Mouse (Mus musculus): ENCODE results near the gene Dusp1. TPM values are rescaled to one million over a fixed set of nuclear protein-coding genes. Genes with fewer than 3 reads are reported as not detected.

The Dusp1 gene
- polyA plus RNA-seq, 1 experiment from 2014 or later = 28.3 TPM

DNA sequence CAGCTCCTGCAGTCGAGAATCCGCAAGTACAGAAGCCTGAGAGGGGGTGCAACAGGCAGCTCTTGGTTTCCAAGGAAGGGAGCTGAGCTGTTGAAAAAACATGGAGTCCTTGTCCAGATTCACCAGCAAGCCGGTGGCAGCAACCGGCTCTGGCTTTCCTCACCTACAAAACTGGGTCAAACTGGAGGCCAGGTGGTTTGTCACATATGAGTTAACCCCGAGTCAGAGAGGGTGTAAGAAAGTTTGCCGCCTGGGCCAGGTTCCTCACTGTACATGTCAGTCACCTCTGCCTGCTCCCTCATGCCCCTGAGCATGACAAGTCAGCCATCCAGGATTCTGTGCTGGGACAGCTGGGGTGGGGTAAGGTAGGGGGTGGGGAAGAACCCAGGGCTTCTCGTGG is 16.2 kb upstream of the Dusp1 start:
- Histone ChIP-seq H3K4me3 (ENCODE audit: inconsistent target) (no peak overlapping the region), H3K79me2 (ENCODE audit: inconsistent target) (peaks cover 69% of the 10 kb centered on the region; the same call in 1 of the 2 replicates), H3K27ac (no peak overlapping the region), H3K36me3 (ENCODE audit: inconsistent target) (no peaks in the 10 kb centered on the region)
- WGBS (ENCODE audit: missing documents) = 89% methylated on average over 7 of the region's 7 CpGs

DNA sequence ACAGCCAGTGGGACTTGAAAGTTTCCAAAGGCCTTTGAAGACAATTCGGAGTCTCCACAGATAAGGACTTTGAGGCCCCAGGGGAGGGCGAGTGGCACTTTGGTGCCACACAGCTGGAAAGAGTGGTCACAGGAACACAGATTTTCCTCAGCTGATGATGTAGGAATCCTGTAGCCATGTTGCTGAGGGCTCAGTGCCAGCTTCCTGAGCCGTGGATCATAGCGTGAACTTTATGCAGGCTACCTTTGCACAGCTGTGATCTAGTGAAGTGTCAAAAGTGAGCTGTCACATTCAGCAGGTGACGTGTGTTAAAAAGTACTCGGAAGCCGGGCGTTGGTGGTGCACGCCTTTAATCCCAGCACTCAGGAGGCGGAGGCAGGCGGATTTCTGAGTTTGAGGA is 15.4 kb upstream of the Dusp1 start:
- Histone ChIP-seq H3K36me3 (ENCODE audit: inconsistent target) (no peaks in the 10 kb centered on the region), H3K4me3 (ENCODE audit: inconsistent target) (no peak overlapping the region), H3K27ac (no peak overlapping the region), H3K79me2 (ENCODE audit: inconsistent target) (peaks cover 69% of the 10 kb centered on the region; the same call in 1 of the 2 replicates)
- WGBS (ENCODE audit: missing documents) = 98% methylated on average over 11 of the region's 11 CpGs

DNA sequence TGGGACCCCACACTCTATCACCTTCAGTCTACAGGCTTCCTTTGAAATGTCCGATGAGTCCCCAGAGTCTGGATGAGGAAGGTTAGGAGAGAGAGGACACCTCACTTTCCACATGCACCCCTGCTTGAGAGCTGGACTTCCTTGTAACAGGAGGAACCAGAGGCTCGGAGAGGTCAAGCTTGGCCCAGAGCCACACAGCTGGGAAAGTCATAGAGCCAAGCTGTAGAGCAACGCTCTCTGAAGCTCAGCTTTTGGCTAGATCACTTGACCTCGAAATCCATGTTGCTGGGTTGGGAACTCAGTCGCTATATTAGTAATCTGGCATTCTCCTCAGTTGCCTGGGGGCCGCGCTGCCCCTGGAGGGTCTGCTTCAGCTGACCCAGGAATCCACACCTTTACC is 14.9 kb upstream of the Dusp1 start:
- WGBS (ENCODE audit: missing documents) = 88% methylated on average over 7 of the region's 7 CpGs
- peaks cover 73% of the 10 kb centered on the region; the same call in 1 of the 2 replicates for H3K79me2 ChIP-seq (ENCODE audit: inconsistent target)
- H3K4me3 ChIP-seq (ENCODE audit: inconsistent target) = no peak overlapping the region
- H3K27ac ChIP-seq = no peak overlapping the region
- no peaks in the 10 kb centered on the region for H3K36me3 ChIP-seq (ENCODE audit: inconsistent target)

DNA sequence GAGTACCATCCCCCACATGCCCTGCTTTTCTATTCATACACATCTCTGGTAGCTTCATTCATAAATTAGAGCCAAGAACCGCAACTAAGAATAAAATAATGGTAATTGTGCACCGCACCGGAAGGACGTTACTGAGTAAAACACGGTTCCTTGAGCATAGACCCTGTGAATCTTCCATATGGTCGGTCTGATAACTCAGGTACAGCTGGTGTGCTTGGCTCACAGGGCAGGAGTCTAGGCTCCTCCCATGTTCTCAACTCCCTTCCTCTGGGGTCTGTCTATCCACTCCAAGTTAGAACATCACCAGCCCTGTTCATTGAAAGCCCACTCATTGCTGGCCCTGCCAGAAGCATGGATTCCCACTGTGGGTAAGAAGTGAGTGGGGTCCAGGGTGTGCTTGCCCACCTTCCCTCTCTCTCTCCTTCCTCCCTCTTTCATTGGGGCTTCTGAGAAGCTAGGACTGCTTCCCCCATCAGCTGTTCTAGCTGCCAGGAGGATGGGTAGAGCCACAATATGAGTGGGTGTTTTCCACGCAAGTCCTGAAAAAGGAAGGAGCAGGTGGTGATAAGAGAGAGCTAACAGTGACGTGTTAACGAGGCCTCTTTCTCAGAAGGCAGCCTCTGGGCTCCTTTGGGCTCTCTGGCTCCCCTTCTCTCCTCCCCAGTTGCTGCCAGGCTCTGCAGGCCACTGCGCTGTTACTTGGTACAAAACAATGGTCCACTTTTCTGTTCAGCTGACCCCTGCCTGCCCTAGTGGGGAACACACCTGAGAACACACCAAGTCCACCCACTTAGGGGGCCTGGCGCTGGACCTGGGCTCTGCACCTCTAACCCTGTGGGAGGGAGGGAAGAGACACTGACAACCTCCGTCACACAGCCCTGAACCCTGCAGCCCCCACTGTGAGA is 14.1 kb upstream of the Dusp1 start:
- peaks cover 80% of the 10 kb centered on the region; the same call in 1 of the 2 replicates for H3K79me2 ChIP-seq (ENCODE audit: inconsistent target)
- no peaks in the 10 kb centered on the region for H3K36me3 ChIP-seq (ENCODE audit: inconsistent target)
- H3K4me3 ChIP-seq (ENCODE audit: inconsistent target) = no peak overlapping the region
- 95% methylated on average over 12 of the region's 12 CpGs for WGBS (ENCODE audit: missing documents)
- H3K27ac ChIP-seq = no peak overlapping the region

DNA sequence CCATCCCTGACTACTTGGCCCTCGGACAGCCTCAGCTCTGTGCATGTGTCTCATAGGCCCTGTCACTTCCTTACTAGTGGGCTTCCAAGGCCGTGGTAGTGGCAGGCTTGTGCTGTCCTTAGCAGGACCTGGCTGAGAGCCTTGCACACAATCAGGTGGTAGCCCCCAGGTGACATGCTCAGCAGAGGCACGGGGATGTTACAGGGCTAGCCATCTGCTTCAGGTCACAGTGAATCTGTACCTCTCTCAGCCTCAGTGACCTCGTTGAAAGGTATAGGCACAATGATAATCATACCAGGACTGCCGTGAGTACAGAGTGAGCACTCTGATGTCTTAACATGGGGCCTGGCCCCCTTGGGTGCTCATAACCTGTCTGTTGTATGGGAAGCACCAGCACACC is 12.8 kb upstream of the Dusp1 start:
- WGBS (ENCODE audit: missing documents) = 94% methylated on average over 5 of the region's 5 CpGs
- Histone ChIP-seq H3K36me3 (ENCODE audit: inconsistent target) (no peaks in the 10 kb centered on the region), H3K27ac (no peak overlapping the region), H3K79me2 (ENCODE audit: inconsistent target) (peaks cover 89% of the 10 kb centered on the region), H3K4me3 (ENCODE audit: inconsistent target) (no peak overlapping the region)

DNA sequence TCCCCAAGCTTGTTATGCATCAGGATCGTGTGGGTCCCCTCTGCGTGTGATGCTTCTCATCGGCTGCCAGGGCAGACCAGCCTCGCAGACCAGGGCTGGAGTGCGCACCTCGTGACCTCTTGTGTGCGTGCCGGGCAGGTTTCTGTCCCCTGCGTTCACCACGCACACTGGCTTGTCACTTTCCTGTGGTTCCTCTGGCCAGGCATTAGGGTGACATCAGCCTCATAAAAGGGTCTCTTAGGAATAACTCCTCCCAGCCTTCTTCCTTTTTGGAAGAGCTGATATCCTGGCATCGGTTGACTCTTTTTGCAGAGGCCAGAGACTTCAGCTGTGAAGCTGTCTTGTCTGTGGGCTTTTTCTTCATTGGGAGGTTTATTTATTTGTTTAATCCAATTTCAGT is 12.2 kb upstream of the Dusp1 start:
- 94% methylated on average over 11 of the region's 11 CpGs for whole genome bisulfite sequencing (ENCODE audit: missing documents)
- peaks cover 93% of the 10 kb centered on the region for H3K79me2 ChIP-seq (ENCODE audit: inconsistent target)
- H3K27ac ChIP-seq = no peak overlapping the region
- H3K36me3 ChIP-seq (ENCODE audit: inconsistent target) = no peaks in the 10 kb centered on the region
- no peak overlapping the region for H3K4me3 ChIP-seq (ENCODE audit: inconsistent target)

DNA sequence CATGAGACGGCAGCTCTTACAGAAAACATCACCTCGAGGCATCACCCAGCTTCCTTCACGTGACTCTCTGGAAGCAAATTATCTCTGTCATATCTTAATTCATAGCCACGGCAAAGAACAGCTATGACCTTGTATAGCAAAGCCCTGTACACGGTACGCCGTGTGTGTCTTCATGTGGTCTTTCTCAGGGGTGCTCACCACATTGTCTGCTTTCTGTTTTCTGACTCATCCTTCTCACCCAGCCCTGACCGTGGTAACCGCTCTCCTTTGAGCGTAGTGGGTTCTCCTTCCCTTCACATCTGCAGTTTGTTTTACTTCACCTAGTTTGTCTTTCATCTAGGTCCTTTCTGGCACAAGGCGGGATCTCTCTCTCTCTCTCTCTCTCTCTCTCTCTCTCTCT is 10.3 kb upstream of the Dusp1 start:
- Histone ChIP-seq H3K4me3 (ENCODE audit: inconsistent target) (no peak overlapping the region), H3K27ac (peak overlapping the region; percentile 53), H3K36me3 (ENCODE audit: inconsistent target) (no peaks in the 10 kb centered on the region), H3K79me2 (ENCODE audit: inconsistent target) (peaks cover 94% of the 10 kb centered on the region)
- WGBS (ENCODE audit: missing documents) = 92% methylated on average over 11 of the region's 11 CpGs

DNA sequence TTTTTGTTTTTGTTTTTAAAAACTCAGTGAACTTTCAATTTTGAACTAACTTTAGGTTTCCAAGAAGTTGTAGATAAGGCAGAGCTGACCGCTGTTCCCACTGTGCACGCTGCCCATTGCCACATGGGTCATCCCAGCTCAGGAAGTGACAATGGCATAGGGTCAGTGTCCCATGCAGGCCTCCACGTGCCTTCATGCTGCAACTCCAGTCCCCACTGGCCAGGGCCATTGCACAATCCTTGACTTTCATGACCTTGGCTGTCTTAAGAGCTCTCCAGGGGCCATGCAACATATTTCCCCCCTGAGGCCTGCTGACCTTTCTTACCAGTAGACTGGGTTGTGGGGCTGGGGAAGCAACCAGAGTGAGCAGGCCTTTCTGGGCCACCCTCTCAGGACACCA is 9.4 kb upstream of the Dusp1 start:
- Histone ChIP-seq H3K79me2 (ENCODE audit: inconsistent target) (peaks cover 99% of the 10 kb centered on the region), H3K36me3 (ENCODE audit: inconsistent target) (no peaks in the 10 kb centered on the region), H3K4me3 (ENCODE audit: inconsistent target) (no peak overlapping the region), H3K27ac (peak overlapping the region; percentile 53)
- 43% methylated on average over 3 of the region's 3 CpGs for WGBS (ENCODE audit: missing documents)

DNA sequence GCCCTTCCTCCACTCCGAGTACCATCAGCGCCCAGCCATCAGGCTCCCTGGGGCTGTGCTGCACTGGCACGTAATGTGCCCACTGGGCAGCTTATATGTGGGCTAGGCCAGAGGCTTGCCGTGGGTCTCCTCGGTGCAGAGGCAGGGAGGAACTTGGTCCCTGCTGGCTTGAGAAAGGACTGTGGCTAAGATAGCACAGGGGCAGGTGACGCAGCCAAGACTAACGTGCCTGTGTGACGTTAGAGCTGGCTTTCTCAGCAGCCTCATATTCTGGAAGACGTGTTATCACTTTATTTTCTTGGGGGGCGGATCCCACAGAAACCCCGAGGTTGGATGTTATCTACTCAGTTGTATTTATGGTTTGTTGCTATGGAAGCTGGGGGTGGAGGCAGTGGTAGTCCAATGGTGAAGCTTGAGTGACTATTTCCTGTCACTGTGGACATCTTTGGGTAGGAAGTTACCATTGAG is 8.8 kb upstream of the Dusp1 start:
- Histone ChIP-seq H3K4me3 (ENCODE audit: inconsistent target) (no peak overlapping the region), H3K27ac (peak overlapping the region; percentile 53), H3K36me3 (ENCODE audit: inconsistent target) (no peaks in the 10 kb centered on the region), H3K79me2 (ENCODE audit: inconsistent target) (peaks cover 98% of the 10 kb centered on the region)
- WGBS (ENCODE audit: missing documents) = 88% methylated on average over 11 of the region's 11 CpGs

DNA sequence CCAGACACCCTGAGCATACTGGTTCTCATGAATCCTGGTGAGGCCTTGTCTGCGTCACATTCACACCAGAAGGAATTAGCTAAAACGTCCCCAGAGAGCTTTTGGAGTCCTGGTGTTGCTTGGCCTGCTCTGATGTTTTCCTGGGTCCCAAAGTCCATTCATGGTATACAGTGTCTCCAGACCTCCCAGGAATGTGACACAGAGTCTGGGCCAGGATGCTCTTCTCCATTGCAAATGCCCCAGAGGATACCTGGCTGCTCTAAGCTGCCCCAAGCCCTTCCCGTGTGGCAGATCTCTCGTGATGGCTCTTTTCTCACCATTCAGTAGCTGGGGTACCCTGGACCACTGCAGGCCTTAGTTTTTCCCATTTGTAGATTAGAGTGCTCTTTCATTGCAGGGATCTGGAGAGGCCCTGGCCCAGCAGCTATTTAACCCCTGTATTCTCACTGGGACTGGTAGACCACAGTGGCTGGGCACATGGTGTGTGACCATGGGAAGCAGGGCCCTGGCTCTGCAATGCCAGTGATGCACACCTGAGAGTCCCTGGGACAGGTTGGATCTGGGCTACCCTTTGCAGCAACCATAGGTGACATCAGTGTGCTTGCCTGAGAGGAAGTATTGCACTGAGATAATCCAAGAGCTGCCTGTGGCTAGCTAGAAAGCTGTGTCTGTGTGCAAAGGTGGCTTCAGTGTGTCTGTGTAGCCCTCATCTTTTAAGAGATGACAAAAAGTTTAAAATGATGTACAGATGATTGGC is 7.8 kb upstream of the Dusp1 start:
- H3K27ac ChIP-seq = peak overlapping the region; percentile 53; the same call in 1 of the 2 replicates
- H3K36me3 ChIP-seq (ENCODE audit: inconsistent target) = no peaks in the 10 kb centered on the region
- no peak overlapping the region for H3K4me3 ChIP-seq (ENCODE audit: inconsistent target)
- WGBS (ENCODE audit: missing documents) = 89% methylated on average over 4 of the region's 4 CpGs
- peaks cover 97% of the 10 kb centered on the region for H3K79me2 ChIP-seq (ENCODE audit: inconsistent target)

DNA sequence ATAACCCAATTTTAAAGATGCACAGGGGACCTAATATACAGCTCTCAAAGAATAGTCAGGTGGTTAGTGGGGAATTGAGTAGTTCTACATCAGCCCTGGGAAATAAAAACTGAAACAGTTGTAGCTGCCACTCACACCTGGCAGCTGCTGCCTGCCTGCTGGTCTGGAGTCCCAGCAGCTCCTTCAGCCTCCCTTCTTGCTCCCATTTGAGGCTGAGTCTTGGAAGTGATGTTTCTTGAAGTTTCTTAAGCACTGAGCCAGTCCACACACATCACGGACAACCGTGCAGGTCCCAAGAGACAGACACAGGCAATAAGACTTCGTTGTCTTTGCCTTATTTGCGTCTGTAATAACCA is 5.9 kb upstream of the Dusp1 start:
- 96% methylated on average over 4 of the region's 4 CpGs for WGBS (ENCODE audit: missing documents)
- Histone ChIP-seq H3K27ac (no peak overlapping the region), H3K4me3 (ENCODE audit: inconsistent target) (no peak overlapping the region), H3K36me3 (ENCODE audit: inconsistent target) (no peaks in the 10 kb centered on the region), H3K79me2 (ENCODE audit: inconsistent target) (peaks cover 97% of the 10 kb centered on the region)

DNA sequence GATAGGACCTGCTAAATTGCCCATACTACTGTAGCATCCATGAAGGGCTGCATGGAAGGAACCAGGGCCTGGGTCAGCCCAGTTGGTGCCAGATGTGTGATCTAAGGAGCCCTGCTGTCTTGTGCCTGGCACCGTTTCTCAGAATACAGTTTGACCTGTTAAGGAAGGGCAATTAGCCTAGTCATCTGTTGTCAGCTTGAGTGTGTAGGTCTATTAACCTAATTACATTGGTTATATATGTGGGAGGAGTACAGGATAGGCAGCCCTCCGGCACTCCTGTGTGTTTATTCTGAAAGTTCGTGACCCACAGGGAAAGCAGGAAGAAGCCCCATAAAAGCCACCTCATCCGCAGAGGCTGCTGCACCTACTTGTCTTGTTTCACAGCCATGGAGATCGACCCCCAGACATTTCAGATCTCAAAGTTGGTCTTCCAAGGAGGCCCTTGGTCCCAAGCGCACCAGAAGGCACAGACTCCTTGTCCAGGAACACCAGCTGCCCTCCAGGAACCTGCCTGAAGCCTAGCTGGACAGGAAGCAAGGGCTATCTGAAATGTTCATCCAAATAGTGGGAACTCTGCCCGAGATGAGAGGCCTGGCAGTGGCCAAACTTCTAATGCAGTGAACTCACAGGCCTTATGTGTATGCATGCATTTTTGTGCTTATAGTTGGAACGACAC is 5.4 kb upstream of the Dusp1 start:
- Histone ChIP-seq H3K4me3 (ENCODE audit: inconsistent target) (no peak overlapping the region), H3K36me3 (ENCODE audit: inconsistent target) (no peaks in the 10 kb centered on the region), H3K27ac (no peak overlapping the region), H3K79me2 (ENCODE audit: inconsistent target) (peaks cover 97% of the 10 kb centered on the region)
- 94% methylated on average over 8 of the region's 8 CpGs for WGBS (ENCODE audit: missing documents)

DNA sequence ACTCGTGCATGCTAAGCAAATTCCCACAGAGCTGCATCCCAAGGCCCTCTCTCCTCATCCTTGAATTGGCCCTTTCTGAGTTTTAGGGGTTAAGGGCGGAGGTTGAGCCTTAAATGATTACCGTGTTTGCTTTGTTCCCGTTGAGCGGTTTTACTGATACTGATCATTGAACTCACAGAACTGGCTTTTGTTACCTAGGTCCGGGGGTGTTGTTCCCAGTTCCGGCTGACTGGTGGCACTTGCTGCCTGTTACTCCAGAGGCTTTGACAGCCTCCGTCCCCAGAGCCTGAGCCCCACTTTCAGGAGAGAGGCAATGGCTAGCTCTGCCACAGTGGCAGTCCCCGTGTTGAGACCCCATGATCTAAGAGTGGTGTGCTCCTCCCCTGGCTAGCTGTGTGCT is 2.5 kb upstream of the Dusp1 start:
- WGBS (ENCODE audit: missing documents) = over 99% methylated on average over 9 of the region's 9 CpGs
- Histone ChIP-seq H3K79me2 (ENCODE audit: inconsistent target) (peaks cover 77% of the 10 kb centered on the region), H3K36me3 (ENCODE audit: inconsistent target) (no peaks in the 10 kb centered on the region), H3K27ac (no peak overlapping the region), H3K4me3 (ENCODE audit: inconsistent target) (no peak overlapping the region)

DNA sequence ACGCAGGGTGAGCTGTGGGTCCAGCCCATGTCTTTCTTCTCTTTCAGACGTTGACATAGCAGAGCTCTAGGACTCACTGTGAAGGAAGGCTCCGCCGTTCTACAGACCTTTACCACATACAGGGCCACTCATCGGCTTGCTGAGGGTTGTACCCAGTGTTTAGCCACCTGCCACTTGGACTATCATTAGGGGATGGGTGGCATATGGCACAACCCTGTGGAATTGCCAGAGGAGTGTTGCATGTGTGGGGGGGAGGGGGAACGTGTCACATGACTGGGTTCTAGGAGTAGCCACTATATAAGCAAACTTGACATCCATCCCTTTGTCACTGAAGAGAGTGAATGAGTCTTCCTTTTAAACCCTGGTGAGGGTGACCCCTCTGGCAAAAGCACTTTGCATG is 1.5 kb upstream of the Dusp1 start:
- Histone ChIP-seq H3K27ac (no peak overlapping the region), H3K4me3 (ENCODE audit: inconsistent target) (no peak overlapping the region), H3K79me2 (ENCODE audit: inconsistent target) (peaks cover 68% of the 10 kb centered on the region), H3K36me3 (ENCODE audit: inconsistent target) (no peaks in the 10 kb centered on the region)
- WGBS (ENCODE audit: missing documents) = 94% methylated on average over 6 of the region's 6 CpGs
